10 mouse cellular contexts compared by ENCODE assay signal in genomic region chr3:51713233-51713632, GRCm38 (mm10). TPM values are rescaled to one million over a fixed set of nuclear protein-coding genes. Genes with fewer than 3 reads are reported as not detected.
DNase-seq lines count a peak whose midpoint lies in the region; ATAC-seq and TF ChIP-seq lines count a peak whose summit lies in the region.
"Had no signal": no experiment of that assay in that cellular context is flagged by ENCODE, and none has a peak within 500 bp of the region (broad histone marks: within the 10 kb centered on the region; RNA-seq: fewer than 3 reads in every experiment).

No protein-coding gene starts in this region.

- no peak overlapping the region for H3K4me3 ChIP-seq in heart, adult 2 months
- H3K4me3 ChIP-seq in kidney, postnatal 0 days (replicated peaks; ENCODE audit: low read depth, low read length): no peak overlapping the region
- H3K4me3 ChIP-seq in liver, embryonic 14.5 days (ENCODE audit: insufficient read depth in 1 of 2, low read depth in 2 of 2, low read length in 2 of 2): no peak overlapping the region

- H3K9ac ChIP-seq in heart, adult 2 months (ENCODE audit: low read depth, low read length): no peak overlapping the region
- no peak overlapping the region for H3K9ac ChIP-seq in kidney, postnatal 0 days (ENCODE audit: low read depth, low read length)
- no peak overlapping the region for H3K9ac ChIP-seq in liver, embryonic 14.5 days (replicated peaks)

- DNase-seq in heart, adult 2 months: no peak
- no peak for DNase-seq in heart, postnatal 25 days (ENCODE audit: low spot score)
- peak; percentile 85 for DNase-seq in kidney, postnatal 0 days (ENCODE audit: low spot score)
- DNase-seq in kidney, adult 9 months: no peak
- peak; percentile 44 for DNase-seq in embryo, embryonic 11.5 days (ENCODE audit: low read depth, low spot score)
- no peak for DNase-seq in liver, embryonic 14.5 days (ENCODE audit: low read depth in 3 of 3, low spot score in 3 of 3)
- no peak for DNase-seq in thymus, adult 18-20 months
- DNase-seq: cerebellum, adult 9-11 months had no signal

- ATAC-seq in kidney, postnatal 0 days (replicated peaks; ENCODE audit: low FRiP score, low read depth): no peak
- ATAC-seq in liver, embryonic 14.5 days (ENCODE audit: insufficient read depth): no peak
- no peak for ATAC-seq in granulocyte monocyte progenitor cell, adult 5-6 weeks (replicated peaks; ENCODE audit: poor library complexity, severe bottlenecking)
- ATAC-seq: forebrain, embryonic 16.5 days had no signal

- TF ChIP-seq POLR2A in heart, adult 2 months (IDR thresholded peaks at IDR 0.05; ENCODE audit: insufficient read depth, low read depth, low read length): no peak

- peaks cover 2% of the 10 kb centered on the region for H3K36me3 ChIP-seq in heart, adult 2 months (ENCODE audit: control insufficient read depth, insufficient read depth, low read length)
- H3K36me3 ChIP-seq in kidney, postnatal 0 days (ENCODE audit: insufficient read depth, low read length): no peaks in the 10 kb centered on the region
- no peaks in the 10 kb centered on the region for H3K36me3 ChIP-seq in liver, embryonic 14.5 days (replicated peaks; ENCODE audit: control insufficient read depth, insufficient read depth, low read depth)

- H3K79me2 ChIP-seq in heart, adult 2 months (replicated peaks; ENCODE audit: control insufficient read depth, insufficient read depth, low read length): no peaks in the 10 kb centered on the region

- 52% methylated on average over 8 of the region's 8 CpGs for WGBS in heart, adult 2 months
- 16% methylated on average over 8 of the region's 8 CpGs for whole genome bisulfite sequencing in kidney, postnatal 0 days
- 47% methylated on average over 8 of the region's 8 CpGs for WGBS in liver, embryonic 14.5 days (ENCODE audit: insufficient replicate concordance)

- H3K9me3 ChIP-seq in kidney, postnatal 0 days (replicated peaks; ENCODE audit: low read length): no peaks in the 10 kb centered on the region
- H3K9me3 ChIP-seq in liver, embryonic 14.5 days (ENCODE audit: control insufficient read depth, low read length): no peaks in the 10 kb centered on the region

- H3K4me1 ChIP-seq in heart, adult 2 months (ENCODE audit: control insufficient read depth, insufficient read depth, low read length): peaks cover 5% of the 10 kb centered on the region
- H3K4me1 ChIP-seq in kidney, postnatal 0 days (replicated peaks; ENCODE audit: insufficient read depth, low read length): peaks cover 44% of the 10 kb centered on the region
- H3K4me1 ChIP-seq in liver, embryonic 14.5 days (replicated peaks; ENCODE audit: control insufficient read depth in 2 of 2, insufficient read depth in 2 of 2, low read length in 1 of 2): peaks cover 16 to 46% of the 10 kb centered on the region in 2 experiments

- H3K27ac ChIP-seq in heart, adult 2 months: peak overlapping the region; percentile 18; the same call in 1 of the 2 replicates
- peak overlapping the region; percentile 63 for H3K27ac ChIP-seq in kidney, postnatal 0 days
- no peak overlapping the region; the same call in 1 of the 2 replicates for H3K27ac ChIP-seq in liver, embryonic 14.5 days

- no peak for TF ChIP-seq EP300 in heart, adult 2 months (IDR thresholded peaks at IDR 0.05; ENCODE audit: insufficient read depth, low read depth, low read length)
- TF ChIP-seq EP300 in liver, embryonic 14.5 days (IDR thresholded peaks at IDR 0.05; ENCODE audit: low read depth): no peak

- peak overlapping the region; percentile 1; the same call in 1 of the 2 replicates for H3K4me2 ChIP-seq in kidney, postnatal 0 days (ENCODE audit: low read length)
- 0 out of 2 replicates have a peak overlapping the region, but pooled peaks have one; percentile 50 for H3K4me2 ChIP-seq in liver, embryonic 14.5 days (ENCODE audit: low read depth)

- no peaks in the 10 kb centered on the region for H3K27me3 ChIP-seq in heart, adult 2 months (ENCODE audit: control insufficient read depth, insufficient read depth, low read length)
- H3K27me3 ChIP-seq in kidney, postnatal 0 days (ENCODE audit: insufficient read depth, low read length): no peaks in the 10 kb centered on the region
- no peaks in the 10 kb centered on the region for H3K27me3 ChIP-seq in liver, embryonic 14.5 days (ENCODE audit: control insufficient read depth, insufficient read depth, low read length)

- intact Hi-C loops in heart, adult 2 months (cut with DNase I): no loop called here
- intact Hi-C loops in heart, postnatal 25 days (cut with DNase I): no loop called here

- TF ChIP-seq CTCF in heart, adult 2 months (IDR thresholded peaks at IDR 0.05): no peak
- no peak for TF ChIP-seq CTCF in kidney, postnatal 0 days (IDR thresholded peaks at IDR 0.05; ENCODE audit: low read depth)
- no peak for TF ChIP-seq CTCF in liver, embryonic 14.5 days (IDR thresholded peaks at IDR 0.05; ENCODE audit: low read depth)

RNA-seq across cellular contexts. Expression of gene Mgst2, which starts 53.1 kb away (rescaled TPM):
- under 1 TPM; 0.43 to 0.60 TPM for total RNA-seq in heart, adult 2 months (2021)
- 0.06 and 1.4 TPM in 2 replicates for polyA plus RNA-seq in heart, adult 2 months (2012; rRNA removed)
- under 1 TPM; 0.48 to 0.60 TPM for total RNA-seq in heart, postnatal 25 days (2021)
- 1.6 and 1.8 TPM in 2 replicates for polyA plus RNA-seq in kidney, postnatal 0 days (2015; fragmentation: Nextera tagmentation; extraction: Ambion mirVana)
- polyA plus RNA-seq in liver, embryonic 14.5 days (2012; rRNA removed): 2.8 and 3.6 TPM in 2 replicates
- 19.0 and 20.8 TPM in 2 replicates for polyA plus RNA-seq in liver, embryonic 14.5 days (2014; fragmentation: Nextera tagmentation; extraction: Ambion mirVana)
- 119 and 127 TPM in 2 replicates for total RNA-seq in granulocyte monocyte progenitor cell, adult 5-6 weeks (2014; fragmentation: Nextera tagmentation)
- 38.6 and 72.3 TPM in 2 replicates for total RNA-seq in granulocyte monocyte progenitor cell, adult 5-6 weeks (2017)

Comparison
In these comparisons a context has a peak if more than half of its experiments do, and no peak if none do; other contexts are left out.
1. DNase-seq: peak in kidney, postnatal 0 days (single experiment) and embryo, embryonic 11.5 days (single experiment); none in heart, adult 2 months (0 of 2), heart, postnatal 25 days (single experiment), kidney, adult 9 months (single experiment), liver, embryonic 14.5 days (0 of 3) and thymus, adult 18-20 months (0 of 2).
2. RNA of gene Mgst2, which starts 53.1 kb away (total RNA-seq): 38.6 to 127 TPM in granulocyte monocyte progenitor cell, adult 5-6 weeks; 0.43 to 0.60 TPM in heart, adult 2 months and 0.48 to 0.60 TPM in heart, postnatal 25 days; every median in the first group is over 10 times any median in the second.